Mouse (Mus musculus) kidney, adult 2 months (tissue): Measurements from ENCODE around the gene Drc7.

Experiments
- CTCF ChIP-seq: fragments of 200-500 bp; conservative IDR thresholded peaks from 2 replicates; pipeline ENCODE4 v1.5.1; 2011; ENCODE audit warnings: low read depth, mild to moderate bottlenecking, control low read depth, low read length, moderate library complexity, mixed read lengths; ENCODE audit not compliant: insufficient read depth, insufficient read length
- POLR2A ChIP-seq: fragments of 200-500 bp; IDR thresholded peaks from one replicate; pipeline ENCODE4 v1.6.1; 2011; ENCODE audit warnings: low read depth, low read length, control low read depth

DNA sequence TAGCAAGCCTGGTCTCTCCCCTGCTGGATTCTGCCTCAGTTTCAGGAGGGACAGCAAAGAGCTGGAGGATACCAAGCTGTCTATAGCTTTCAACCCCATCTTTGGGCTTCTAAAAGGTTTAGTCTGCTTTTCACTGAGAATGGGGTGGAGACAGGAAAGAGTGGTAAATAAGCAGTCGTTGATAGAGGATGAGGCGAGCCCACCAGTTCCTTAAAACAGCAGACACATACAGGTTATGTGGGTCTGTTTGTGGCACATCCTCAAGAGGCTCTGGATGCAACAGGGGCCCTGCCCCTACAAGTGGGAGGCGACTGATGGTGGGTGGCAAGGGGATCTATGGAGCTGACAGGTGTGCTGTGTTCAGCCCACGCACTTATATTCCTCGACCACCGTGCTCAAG is 3.8 kb downstream of the Drc7 start:
- TF ChIP-seq CTCF (no peak), POLR2A (no peak)
